Mouse (Mus musculus) spleen, postnatal 4 days (tissue): ENCODE data around the gene Ntm.

ENCODE experiments used
- DNase-seq, 2 experiments: peaks; one replicate each; pipeline ENCODE4 v3.0.0; 2022; ENCODE audit warnings: low spot score in 2 of 2

Ntm gene

GRCm38 (mm10) chr9:29242497-29243422 lies 720.2 kb downstream of the Ntm start:
- no peak for DNase-seq

GRCm38 (mm10) chr9:29240797-29241196 lies 722.1 kb downstream of the Ntm start:
- DNase-seq = no peak

- no peak for DNase-seq
Measured at GRCm38 (mm10) chr9:29238973-29239372, 724.0 kb downstream of the Ntm start.

- no peak for DNase-seq
Measured at GRCm38 (mm10) chr9:29236752-29237151, 726.2 kb downstream of the Ntm start.

- no peak for DNase-seq
Measured at GRCm38 (mm10) chr9:29227747-29228146, 735.2 kb downstream of the Ntm start.

GRCm38 (mm10) chr9:29222915-29223545 lies 739.9 kb downstream of the Ntm start:
- no peak for DNase-seq

GRCm38 (mm10) chr9:29220941-29221615 lies 741.9 kb downstream of the Ntm start:
- no peak for DNase-seq

- no peak for DNase-seq
Measured at GRCm38 (mm10) chr9:29220493-29220892, 742.4 kb downstream of the Ntm start.

- DNase-seq = no peak
Measured at GRCm38 (mm10) chr9:29217951-29218350, 745.0 kb downstream of the Ntm start.

GRCm38 (mm10) chr9:29216528-29216927 lies 746.4 kb downstream of the Ntm start:
- no peak for DNase-seq

- DNase-seq = no peak
Measured at GRCm38 (mm10) chr9:29215796-29216195, 747.1 kb downstream of the Ntm start.

- DNase-seq = no peak
Measured at GRCm38 (mm10) chr9:29215241-29215640, 747.7 kb downstream of the Ntm start.

- no peak for DNase-seq
Measured at GRCm38 (mm10) chr9:29209243-29209642, 753.7 kb downstream of the Ntm start.

- DNase-seq = no peak
Measured at GRCm38 (mm10) chr9:29208142-29208541, 754.8 kb downstream of the Ntm start.

GRCm38 (mm10) chr9:29205680-29206079 lies 757.3 kb downstream of the Ntm start:
- DNase-seq = no peak

GRCm38 (mm10) chr9:29202196-29202595 lies 760.7 kb downstream of the Ntm start:
- DNase-seq = no peak

GRCm38 (mm10) chr9:29201163-29202053 lies 761.5 kb downstream of the Ntm start:
- DNase-seq = no peak

- DNase-seq = no peak
Measured at GRCm38 (mm10) chr9:29197046-29197445, 765.9 kb downstream of the Ntm start.

- DNase-seq = no peak
Measured at GRCm38 (mm10) chr9:29194265-29194664, 768.7 kb downstream of the Ntm start.

GRCm38 (mm10) chr9:29183011-29183410 lies 779.9 kb downstream of the Ntm start:
- no peak for DNase-seq

- no peak for DNase-seq
Measured at GRCm38 (mm10) chr9:29181661-29182060, 781.3 kb downstream of the Ntm start.
